Mouse (Mus musculus): Measurements from ENCODE around the gene Cep112. TPM values are rescaled to one million over a fixed set of nuclear protein-coding genes. Genes with fewer than 3 reads are reported as not detected.

Cep112 gene
- polyA plus RNA-seq (2017; shearing (Covaris generic)) = 4.5 TPM

DNA sequence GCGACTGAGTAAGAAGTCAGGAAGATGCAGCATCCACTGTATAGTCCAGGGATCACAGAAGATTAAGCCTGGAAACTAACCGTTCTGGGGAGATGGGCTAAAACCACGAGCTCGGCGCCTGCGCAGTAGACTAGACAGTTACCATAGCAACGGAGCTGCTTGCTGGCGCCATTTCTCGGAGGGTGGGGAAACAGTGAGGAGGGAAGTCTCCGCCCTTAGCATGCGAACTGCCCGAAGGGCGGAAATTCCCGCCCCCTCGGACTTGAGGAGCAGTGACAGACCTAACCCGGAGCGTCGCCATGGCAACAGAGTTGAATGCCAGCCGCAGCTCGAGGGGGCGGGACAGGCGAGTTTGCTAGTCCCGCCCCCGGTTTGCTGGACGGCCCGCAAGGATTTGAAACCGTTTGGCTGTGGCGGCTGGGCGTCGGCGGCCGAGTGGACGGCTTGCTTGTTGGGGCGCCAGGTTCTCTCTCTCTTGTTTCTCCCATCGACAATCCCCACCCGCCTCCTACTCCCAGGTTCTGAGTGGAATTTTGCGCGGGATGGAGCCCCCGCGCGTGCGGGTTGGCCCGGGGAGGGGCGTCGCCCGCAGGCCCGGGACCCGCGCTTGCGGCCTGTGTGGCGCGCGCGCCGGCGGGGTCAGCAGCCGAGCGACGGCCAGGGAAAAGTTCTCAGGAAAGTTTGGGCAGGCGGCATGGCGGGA, at the start of gene Cep112:
Gene Cep112 (plus strand): TSS at position 304 of the 703 bp plus-strand sequence.

Other genes starting within 250 kb of the Cep112 start
- not detected for gene Apoh, start 81.8 kb upstream of the Cep112 start, polyA plus RNA-seq (2017; shearing (Covaris generic))
- gene Prkca, start 81.3 kb upstream of the Cep112 start, polyA plus RNA-seq (2017; shearing (Covaris generic)) = 25.2 TPM